Mouse (Mus musculus) liver, postnatal 0 days (tissue): ENCODE data around the gene Dus1l.

Source experiments
- CTCF ChIP-seq: sonication (generic); IDR thresholded peaks from 2 replicates; pipeline ENCODE4 v1.5.1; 2016; ENCODE audit warnings: antibody characterized with exemption, low read depth
- EP300 ChIP-seq: IDR thresholded peaks from 2 replicates; pipeline ENCODE4 v1.6.1; 2016; ENCODE audit warnings: antibody characterized with exemption, low read depth, mild to moderate bottlenecking

DNA sequence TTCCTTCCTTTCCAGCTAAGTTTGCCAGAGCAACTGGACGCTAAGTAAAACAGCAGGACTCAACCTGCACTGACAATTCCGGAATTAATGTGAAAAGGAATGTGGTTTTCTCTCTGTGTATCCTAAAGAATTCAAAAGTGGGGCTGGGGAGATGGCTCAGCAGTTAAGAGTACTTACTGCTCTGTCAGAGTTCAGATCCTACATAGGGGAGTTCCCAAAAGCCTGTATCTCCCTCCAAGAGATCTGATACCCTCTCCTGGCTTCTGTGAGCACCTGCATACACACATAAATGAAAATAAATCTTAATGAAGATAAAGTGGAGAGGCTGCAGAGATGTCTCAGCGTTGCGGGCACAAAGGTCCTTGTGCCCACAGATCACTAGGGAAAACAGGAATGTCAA lies 44.6 kb downstream of the Dus1l start:
- TF ChIP-seq CTCF, result no peak
- no peak for TF ChIP-seq EP300
